Mouse (Mus musculus) intestine, embryonic 15.5 days (tissue): ENCODE data around the gene Rbfox1. TPM values are rescaled to one million over a fixed set of nuclear protein-coding genes. Genes with fewer than 3 reads are reported as not detected.

Experiments
- ATAC-seq: fragments of 200-750 bp; cut with Nextera tagmentation; 2 replicates; pipeline ENCODE4 v1.8.0; 2017; ENCODE audit warnings: moderate TSS enrichment, moderate library complexity
- H3K27ac ChIP-seq: fragments of 300-500 bp; sonication (generic); 2 replicates; pipeline ENCODE4 v1.5.1; 2015; ENCODE audit warnings: mild to moderate bottlenecking, inconsistent platforms
- H3K27me3 ChIP-seq: fragments of 300-500 bp; sonication (generic); replicated peaks from 2 replicates; pipeline ENCODE4 v1.6.1; 2015; ENCODE audit warnings: inconsistent platforms
- H3K36me3 ChIP-seq: fragments of 300-500 bp; sonication (generic); 2 replicates; pipeline ENCODE4 v1.6.1; 2015; ENCODE audit warnings: inconsistent platforms
- H3K4me1 ChIP-seq: fragments of 300-500 bp; sonication (generic); replicated peaks from 2 replicates; pipeline ENCODE4 v1.6.1; 2015; ENCODE audit warnings: inconsistent platforms
- H3K4me2 ChIP-seq: fragments of 300-500 bp; sonication (generic); replicated peaks from 2 replicates; pipeline ENCODE4 v1.6.1; 2015; ENCODE audit warnings: mild to moderate bottlenecking, inconsistent platforms
- H3K4me3 ChIP-seq: fragments of 300-500 bp; sonication (generic); replicated peaks from 2 replicates; pipeline ENCODE4 v1.5.1; 2015; ENCODE audit warnings: inconsistent platforms
- H3K9ac ChIP-seq: fragments of 300-500 bp; sonication (generic); 2 replicates; pipeline ENCODE4 v1.6.1; 2015; ENCODE audit warnings: inconsistent platforms
- H3K9me3 ChIP-seq: fragments of 300-500 bp; sonication (generic); 2 replicates; pipeline ENCODE4 v1.6.1; 2016; ENCODE audit warnings: inconsistent platforms
- WGBS: fragments of 180-500 bp; shearing (Covaris S2); methylation state at CpG from one replicate; pipeline ENCODE4 v1.1.7; 2015; 5-methylcytosine and 5-hydroxymethylcytosine counted together
- polyA plus RNA-seq: library from polyadenylated mRNA; unstranded; fragments of >200 nt; fragmentation: Nextera tagmentation; extraction: Ambion mirVana; gene quantifications from 2 replicates; pipeline ENCODE4 v1.2.1, GENCODE M21; 2015

Rbfox1 gene
- polyA plus RNA-seq, 1 experiment from 2014 or later = 3.3 TPM

DNA sequence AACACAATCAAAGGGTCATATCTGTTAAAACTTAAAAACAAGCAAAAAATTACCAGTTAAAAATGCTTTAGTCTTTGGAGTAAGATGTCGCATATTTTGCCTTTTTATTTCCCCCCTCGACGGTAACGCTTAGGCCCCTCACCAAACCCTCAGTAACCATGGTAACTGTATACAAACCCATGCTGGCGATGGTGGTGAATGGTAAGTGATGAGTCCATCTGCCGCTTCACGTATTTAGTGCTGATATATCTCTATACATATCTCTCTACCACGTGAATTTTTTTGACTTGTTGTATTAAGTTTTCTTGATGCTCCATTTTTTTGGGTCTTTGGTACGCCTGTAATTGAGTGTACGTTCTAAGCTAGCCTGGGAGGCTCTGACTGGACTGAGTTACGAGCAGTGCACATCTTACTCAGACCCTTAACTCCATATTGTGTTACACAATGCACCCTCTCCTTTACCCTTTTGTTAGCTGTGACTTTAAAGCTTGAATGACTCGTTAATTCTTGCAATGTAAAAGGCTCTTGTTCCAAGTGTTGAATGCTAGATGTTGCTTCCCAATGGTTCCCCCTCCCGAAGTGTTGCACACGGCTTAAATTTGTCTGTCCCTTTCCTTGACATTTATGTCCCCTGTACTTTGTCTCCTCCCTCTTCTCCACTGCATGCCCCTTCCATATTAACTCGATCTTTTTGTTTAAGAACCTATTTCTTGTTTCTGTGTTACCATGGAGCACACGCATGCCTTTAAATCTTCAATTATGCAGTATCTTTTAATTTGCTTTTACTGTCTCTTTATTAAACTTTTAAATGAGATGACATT, 1408.0 kb downstream of the Rbfox1 start:
- no peaks in the 10 kb centered on the region for H3K9me3 ChIP-seq
- H3K4me3 ChIP-seq = no peak overlapping the region
- no peak for ATAC-seq
- no peaks in the 10 kb centered on the region for H3K27me3 ChIP-seq
- H3K4me2 ChIP-seq = no peak overlapping the region
- no peak overlapping the region for H3K9ac ChIP-seq
- no peaks in the 10 kb centered on the region for H3K4me1 ChIP-seq
- H3K27ac ChIP-seq = no peak overlapping the region
- no peaks in the 10 kb centered on the region for H3K36me3 ChIP-seq
- WGBS = 84% methylated on average over 16 of the region's 16 CpGs

DNA sequence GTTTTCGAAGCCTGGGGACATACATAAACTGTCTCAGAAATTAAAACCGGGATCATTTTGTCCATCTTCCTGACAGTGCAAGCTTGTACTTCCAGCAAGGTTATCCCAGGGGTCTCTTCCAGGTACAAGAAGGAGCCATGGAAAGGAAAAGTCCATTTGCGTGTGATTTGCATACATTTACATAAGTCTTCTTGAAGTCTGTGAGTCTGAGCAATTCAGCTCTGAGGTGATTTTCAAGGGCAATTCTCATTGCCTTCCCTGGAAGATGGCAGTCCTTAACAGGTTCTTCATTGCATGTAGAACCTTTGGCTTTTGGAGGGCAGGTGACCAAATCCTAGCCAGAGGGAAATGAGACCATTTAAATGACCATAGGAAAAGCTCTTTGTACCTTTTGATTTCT, 1417.3 kb downstream of the Rbfox1 start:
- H3K4me3 ChIP-seq = no peak overlapping the region
- H3K27me3 ChIP-seq = no peaks in the 10 kb centered on the region
- H3K4me1 ChIP-seq = no peaks in the 10 kb centered on the region
- H3K4me2 ChIP-seq = no peak overlapping the region
- H3K27ac ChIP-seq = no peak overlapping the region
- no peak overlapping the region for H3K9ac ChIP-seq
- 78% methylated on average over 3 of the region's 3 CpGs for WGBS
- no peaks in the 10 kb centered on the region for H3K9me3 ChIP-seq
- ATAC-seq = no peak
- no peaks in the 10 kb centered on the region for H3K36me3 ChIP-seq

DNA sequence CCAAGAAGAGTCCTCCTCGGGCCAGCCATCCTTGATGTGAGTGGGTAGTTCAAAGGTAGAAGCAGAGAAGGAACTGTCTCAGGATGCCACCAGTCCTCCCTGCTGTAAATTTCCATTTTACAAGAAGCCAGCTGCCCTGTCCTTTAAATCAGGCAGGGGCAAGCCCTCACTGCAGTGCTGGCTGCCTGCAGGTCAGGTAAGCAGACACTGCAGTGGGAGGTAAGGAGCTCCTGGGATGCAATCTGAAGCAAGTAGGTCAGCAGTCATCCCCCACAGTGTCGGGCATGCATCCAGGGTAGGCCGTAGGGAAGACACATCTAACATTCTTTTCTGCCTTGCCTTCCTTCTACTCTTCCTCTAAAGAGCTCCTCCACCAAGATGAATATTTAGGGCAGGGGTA, 1444.0 kb downstream of the Rbfox1 start:
- no peak overlapping the region for H3K27ac ChIP-seq
- 73% methylated on average over 3 of the region's 3 CpGs for WGBS
- ATAC-seq = no peak

DNA sequence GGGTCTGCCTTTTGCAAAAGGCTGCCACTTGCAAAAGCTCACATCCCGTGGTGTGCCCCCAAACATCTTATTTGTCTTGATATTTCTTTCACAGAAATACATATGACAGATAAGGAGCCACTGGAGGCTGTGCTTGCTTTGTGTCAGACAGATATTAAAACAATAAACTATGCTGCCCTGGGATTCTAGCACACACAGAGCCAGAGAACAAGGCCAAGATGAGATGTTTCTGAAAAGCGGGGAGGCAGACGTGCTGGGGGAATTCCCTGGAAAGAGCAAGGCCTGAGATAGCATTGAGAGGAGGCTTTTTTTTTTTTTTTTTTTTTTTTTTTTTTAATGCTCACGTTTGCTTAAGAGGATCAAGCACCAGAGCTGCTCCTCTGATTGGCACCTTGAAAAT, 1456.0 kb downstream of the Rbfox1 start:
- Histone ChIP-seq H3K4me3 (no peak overlapping the region), H3K4me1 (no peaks in the 10 kb centered on the region), H3K36me3 (no peaks in the 10 kb centered on the region), H3K27ac (no peak overlapping the region), H3K4me2 (no peak overlapping the region), H3K9ac (no peak overlapping the region), H3K9me3 (no peaks in the 10 kb centered on the region), H3K27me3 (no peaks in the 10 kb centered on the region)
- WGBS = 48% methylated on average over 4 of the region's 4 CpGs
- ATAC-seq = no peak

More for the DNA sequence above, 1444.0 kb downstream of the Rbfox1 start:
- H3K9me3 ChIP-seq = no peaks in the 10 kb centered on the region
- no peaks in the 10 kb centered on the region for H3K27me3 ChIP-seq
- no peak overlapping the region for H3K9ac ChIP-seq
- no peak overlapping the region for H3K4me2 ChIP-seq
- no peak overlapping the region for H3K4me3 ChIP-seq
- H3K36me3 ChIP-seq = no peaks in the 10 kb centered on the region
- H3K4me1 ChIP-seq = no peaks in the 10 kb centered on the region

DNA sequence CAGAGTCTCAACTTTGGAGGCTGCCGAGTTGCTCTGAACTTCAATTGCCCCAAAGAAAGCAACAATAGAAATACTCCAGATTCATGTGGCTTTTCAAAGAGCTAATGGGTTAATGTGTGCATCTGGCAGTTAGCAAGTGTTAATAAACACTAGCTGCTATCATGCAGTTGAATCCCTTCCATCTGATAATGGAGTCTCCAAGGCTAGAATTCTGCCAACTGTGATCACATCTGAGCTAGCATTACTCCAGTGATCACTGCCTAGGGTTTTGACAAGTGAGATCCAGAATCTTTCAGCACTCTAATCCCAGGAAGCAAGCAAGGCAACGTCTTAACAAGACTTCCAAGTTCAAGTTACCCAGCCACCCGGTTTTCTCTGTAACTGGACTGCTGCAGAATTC, 1460.1 kb downstream of the Rbfox1 start:
- no peaks in the 10 kb centered on the region for H3K36me3 ChIP-seq
- no peak overlapping the region for H3K4me2 ChIP-seq
- no peaks in the 10 kb centered on the region for H3K27me3 ChIP-seq
- H3K27ac ChIP-seq = no peak overlapping the region
- H3K4me3 ChIP-seq = no peak overlapping the region
- 57% methylated on average over 3 of the region's 3 CpGs for WGBS
- no peaks in the 10 kb centered on the region for H3K9me3 ChIP-seq
- ATAC-seq = no peak
- no peak overlapping the region for H3K9ac ChIP-seq
- H3K4me1 ChIP-seq = no peaks in the 10 kb centered on the region

DNA sequence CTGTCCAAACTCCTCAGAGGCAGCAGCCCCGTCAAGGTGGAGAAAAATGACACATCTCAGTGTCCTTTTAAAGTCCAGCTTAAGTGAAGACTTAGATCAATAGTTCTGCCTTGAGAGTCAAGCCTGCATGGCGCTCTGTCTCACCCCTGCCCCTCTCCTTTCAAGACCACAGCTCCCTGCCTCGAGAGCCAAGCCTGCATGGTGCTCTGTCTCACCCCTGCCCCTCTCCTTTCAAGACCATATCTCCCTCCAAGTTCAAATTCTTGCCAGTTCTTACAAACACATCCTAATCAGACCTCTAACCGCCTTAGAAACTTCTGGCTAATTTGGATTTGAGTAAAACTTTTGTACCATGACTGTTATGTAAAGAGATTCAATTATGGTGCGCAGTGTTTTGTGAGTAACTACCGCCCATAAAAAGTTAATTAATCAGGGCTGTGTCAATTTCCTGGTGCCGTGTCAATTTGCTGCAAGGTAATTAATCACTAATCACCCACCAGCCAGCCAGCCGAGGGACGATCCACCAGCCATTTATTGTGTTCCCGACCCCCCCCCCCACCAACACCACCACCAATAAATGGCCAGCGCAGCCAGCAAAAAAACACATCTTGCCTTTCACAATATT, 1461.0 kb downstream of the Rbfox1 start:
- Histone ChIP-seq H3K36me3 (no peaks in the 10 kb centered on the region), H3K4me1 (no peaks in the 10 kb centered on the region), H3K27ac (no peak overlapping the region), H3K4me2 (no peak overlapping the region), H3K9me3 (no peaks in the 10 kb centered on the region), H3K4me3 (no peak overlapping the region), H3K9ac (no peak overlapping the region), H3K27me3 (no peaks in the 10 kb centered on the region)
- ATAC-seq = no peak
- 56% methylated on average over 11 of the region's 11 CpGs for WGBS

DNA sequence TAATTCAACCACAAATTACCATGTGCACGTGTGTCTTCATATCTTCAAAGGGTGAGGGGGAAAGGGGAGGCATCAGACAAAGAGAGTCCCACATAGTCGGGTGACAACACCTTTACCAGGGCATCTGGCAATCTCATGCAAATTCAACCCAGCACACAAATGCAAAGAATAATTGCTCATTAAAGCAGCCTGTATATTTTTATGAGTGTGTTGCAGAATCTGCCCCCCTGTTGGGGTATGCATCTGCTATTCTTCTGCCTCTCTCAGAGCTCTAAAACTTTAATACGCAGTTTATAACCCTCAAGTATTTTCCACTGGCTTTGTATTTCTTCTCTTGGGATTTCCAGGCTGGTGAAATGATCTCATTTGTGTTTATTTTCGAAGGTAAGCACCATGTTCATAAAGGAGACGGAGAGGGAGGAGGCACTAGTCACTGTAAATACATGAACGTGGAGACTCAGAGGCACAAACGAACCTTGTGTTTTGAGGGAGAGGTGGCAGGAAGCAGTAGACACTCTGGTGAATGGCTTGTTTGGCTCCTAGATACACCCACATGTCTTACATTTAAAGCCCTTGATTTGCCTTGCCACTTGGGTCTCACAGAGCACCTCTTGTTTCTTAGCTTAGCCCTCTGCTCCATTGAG, 1462.5 kb downstream of the Rbfox1 start:
- no peak overlapping the region for H3K4me2 ChIP-seq
- no peaks in the 10 kb centered on the region for H3K36me3 ChIP-seq
- no peaks in the 10 kb centered on the region for H3K4me1 ChIP-seq
- H3K27ac ChIP-seq = no peak overlapping the region
- ATAC-seq = no peak
- WGBS = 62% methylated on average over 7 of the region's 7 CpGs
- no peak overlapping the region for H3K4me3 ChIP-seq
- H3K9me3 ChIP-seq = no peaks in the 10 kb centered on the region
- no peaks in the 10 kb centered on the region for H3K27me3 ChIP-seq
- no peak overlapping the region for H3K9ac ChIP-seq

DNA sequence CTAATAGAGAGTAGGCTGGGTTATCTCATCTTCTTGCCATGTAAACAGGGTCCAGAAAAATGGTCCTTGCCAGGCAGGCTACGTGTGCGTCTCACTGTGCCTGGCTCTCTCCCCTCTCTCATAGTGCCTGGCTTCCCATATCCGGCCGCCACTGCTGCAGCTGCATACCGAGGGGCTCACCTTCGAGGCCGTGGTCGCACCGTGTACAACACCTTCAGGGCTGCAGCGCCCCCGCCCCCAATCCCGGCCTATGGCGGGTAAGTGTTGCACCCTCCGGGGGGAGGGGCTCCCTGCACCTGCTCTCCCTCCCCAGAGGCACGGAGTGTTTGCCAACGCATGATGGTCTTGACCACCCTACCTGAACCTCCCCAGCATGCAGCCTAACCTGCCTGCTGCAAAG, 1467.7 kb downstream of the Rbfox1 start:
- Histone ChIP-seq H3K27me3 (no peaks in the 10 kb centered on the region), H3K27ac (no peak overlapping the region), H3K9ac (no peak overlapping the region), H3K4me1 (no peaks in the 10 kb centered on the region), H3K36me3 (no peaks in the 10 kb centered on the region), H3K9me3 (no peaks in the 10 kb centered on the region), H3K4me2 (no peak overlapping the region), H3K4me3 (no peak overlapping the region)
- 58% methylated on average over 16 of the region's 16 CpGs for WGBS
- ATAC-seq = no peak

DNA sequence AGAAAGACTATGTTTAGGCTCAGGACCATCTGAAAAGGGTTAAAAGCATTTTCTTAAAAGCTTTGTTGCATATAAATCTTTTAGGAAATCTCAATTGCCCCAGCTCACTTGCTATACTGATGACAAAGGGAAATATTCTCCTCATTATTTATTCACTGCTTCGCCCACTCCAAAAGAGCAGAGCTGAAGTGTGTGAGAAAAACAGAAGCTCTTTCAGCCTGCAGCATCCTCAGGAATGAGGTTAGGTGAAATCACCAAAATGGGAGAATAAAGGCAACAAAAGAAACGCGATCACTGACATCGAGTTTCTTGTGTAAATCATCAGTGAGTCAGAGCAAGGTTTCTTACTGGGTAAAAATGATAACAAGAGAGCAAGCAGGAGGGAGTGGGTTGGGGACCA, 1469.0 kb downstream of the Rbfox1 start:
- no peak overlapping the region for H3K9ac ChIP-seq
- no peaks in the 10 kb centered on the region for H3K36me3 ChIP-seq
- ATAC-seq = no peak
- H3K27me3 ChIP-seq = no peaks in the 10 kb centered on the region
- H3K4me2 ChIP-seq = no peak overlapping the region
- WGBS = 59% methylated on average over 4 of the region's 4 CpGs
- H3K27ac ChIP-seq = no peak overlapping the region
- no peaks in the 10 kb centered on the region for H3K9me3 ChIP-seq
- no peaks in the 10 kb centered on the region for H3K4me1 ChIP-seq
- no peak overlapping the region for H3K4me3 ChIP-seq

DNA sequence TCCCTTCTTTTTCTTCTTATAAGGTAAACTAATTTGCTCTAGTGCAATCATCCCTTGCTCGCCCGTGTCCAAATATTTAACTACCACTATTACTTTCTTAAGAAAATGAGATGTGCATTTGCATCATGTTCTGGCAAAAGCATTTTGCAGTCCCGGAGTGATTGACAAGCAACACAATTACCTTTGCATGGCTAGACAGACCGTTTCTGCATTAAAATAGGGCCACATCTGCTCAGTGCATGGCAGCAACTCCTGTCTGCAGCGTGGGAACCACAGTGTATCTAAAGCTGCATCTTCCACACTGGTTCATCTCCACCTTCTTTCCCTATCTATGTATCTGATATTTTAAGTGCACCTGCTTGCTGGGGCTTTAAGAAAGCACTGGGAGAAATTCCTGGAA, 1473.9 kb downstream of the Rbfox1 start:
- Histone ChIP-seq H3K27me3 (no peaks in the 10 kb centered on the region), H3K27ac (no peak overlapping the region), H3K4me1 (no peaks in the 10 kb centered on the region), H3K9ac (no peak overlapping the region), H3K4me2 (no peak overlapping the region), H3K4me3 (no peak overlapping the region), H3K9me3 (no peaks in the 10 kb centered on the region), H3K36me3 (no peaks in the 10 kb centered on the region)
- WGBS = 76% methylated on average over 5 of the region's 5 CpGs
- no peak for ATAC-seq

DNA sequence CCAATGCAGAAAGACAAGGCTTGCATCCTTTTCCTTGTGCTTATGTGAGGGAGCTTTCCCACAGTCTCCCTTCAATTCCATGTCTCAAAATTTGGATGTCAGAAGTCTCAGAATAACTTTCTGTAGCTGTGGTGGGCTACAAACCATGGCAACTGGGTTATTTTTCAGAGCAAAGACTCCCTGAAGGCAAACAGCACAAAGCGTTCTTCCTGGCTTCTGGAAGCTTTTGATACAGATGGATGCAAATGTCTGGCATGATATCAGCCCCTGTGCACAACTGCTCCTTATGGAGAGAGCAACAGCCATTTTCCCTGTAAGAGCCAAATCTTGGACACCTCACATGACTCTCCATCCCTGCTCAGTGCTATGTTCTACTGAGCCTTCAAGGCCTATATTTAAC, 1475.6 kb downstream of the Rbfox1 start:
- Histone ChIP-seq H3K27ac (no peak overlapping the region), H3K27me3 (no peaks in the 10 kb centered on the region), H3K4me2 (no peak overlapping the region), H3K4me1 (no peaks in the 10 kb centered on the region), H3K9ac (no peak overlapping the region), H3K4me3 (no peak overlapping the region), H3K9me3 (no peaks in the 10 kb centered on the region), H3K36me3 (no peaks in the 10 kb centered on the region)
- ATAC-seq = no peak
- 92% methylated on average over 1 of the region's 1 CpGs for WGBS

DNA sequence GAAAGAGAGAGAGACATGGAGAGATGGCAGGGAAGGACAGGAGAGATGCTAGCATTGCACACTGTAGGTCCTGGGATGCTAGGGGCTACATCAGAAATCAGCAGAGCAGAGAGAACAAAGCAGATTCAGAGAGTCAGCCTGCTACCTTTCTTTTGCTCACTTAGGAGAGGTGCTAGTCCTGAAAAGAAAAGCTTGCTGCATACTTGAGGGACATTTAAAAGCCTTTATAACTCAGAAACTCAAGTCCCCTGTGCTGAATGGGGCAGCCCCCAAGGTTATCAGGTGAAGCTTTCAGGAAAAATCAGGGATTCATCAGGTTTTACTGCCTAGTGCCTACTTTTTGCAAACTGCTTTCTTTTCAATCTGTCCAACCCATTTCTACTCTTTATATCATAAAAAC, 1480.7 kb downstream of the Rbfox1 start:
- H3K27ac ChIP-seq = no peak overlapping the region
- H3K9ac ChIP-seq = no peak overlapping the region
- H3K4me3 ChIP-seq = no peak overlapping the region
- H3K36me3 ChIP-seq = no peaks in the 10 kb centered on the region
- no peak for ATAC-seq
- no peaks in the 10 kb centered on the region for H3K9me3 ChIP-seq
- no peaks in the 10 kb centered on the region for H3K27me3 ChIP-seq
- no peak overlapping the region for H3K4me2 ChIP-seq
- H3K4me1 ChIP-seq = no peaks in the 10 kb centered on the region

DNA sequence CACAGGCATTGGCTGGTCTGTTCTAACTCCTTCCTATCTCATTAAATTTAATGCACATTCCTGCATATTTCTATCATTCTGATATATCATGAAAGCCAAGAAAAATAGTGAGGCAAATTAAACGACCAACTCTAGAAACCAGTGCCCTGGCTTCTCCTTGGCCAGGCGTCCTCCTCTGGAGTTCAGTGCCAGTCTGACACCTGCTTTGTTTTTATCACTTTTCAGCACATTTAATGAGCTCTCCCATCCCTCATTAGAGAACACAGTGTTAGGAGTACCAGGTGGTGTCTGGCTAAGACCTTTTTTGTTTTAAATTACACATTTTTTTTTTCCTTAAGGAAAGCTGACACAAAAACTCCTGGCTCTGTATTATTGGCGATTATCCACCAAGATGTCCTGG, 1489.0 kb downstream of the Rbfox1 start:
- ATAC-seq = no peak
- Histone ChIP-seq H3K27me3 (no peaks in the 10 kb centered on the region), H3K4me3 (no peak overlapping the region)

More for the DNA sequence above, 1489.0 kb downstream of the Rbfox1 start:
- WGBS = 78% methylated on average over 3 of the region's 3 CpGs
- no peaks in the 10 kb centered on the region for H3K4me1 ChIP-seq
- no peak overlapping the region for H3K27ac ChIP-seq
- H3K36me3 ChIP-seq = no peaks in the 10 kb centered on the region
- no peak overlapping the region for H3K9ac ChIP-seq
- no peaks in the 10 kb centered on the region for H3K9me3 ChIP-seq
- no peak overlapping the region for H3K4me2 ChIP-seq
